Mouse (Mus musculus) macrophage (primary cell): ENCODE results near the gene Prkar2b. TPM values are rescaled to one million over a fixed set of nuclear protein-coding genes. Genes with fewer than 3 reads are reported as not detected.

Experiments
- H3K27ac ChIP-seq: fragments of 350-480 bp; formaldehyde crosslinking; 2 replicates; pipeline ENCODE4 v1.9.0; 2021
- H3K36me3 ChIP-seq: fragments of 350-480 bp; formaldehyde crosslinking; 2 replicates; pipeline ENCODE4 v1.9.0; 2021; ENCODE audit errors: inconsistent target
- H3K4me3 ChIP-seq: fragments of 350-480 bp; formaldehyde crosslinking; 2 replicates; pipeline ENCODE4 v1.9.0; 2021; ENCODE audit errors: inconsistent target
- H3K79me2 ChIP-seq: fragments of 350-480 bp; formaldehyde crosslinking; 2 replicates; pipeline ENCODE4 v1.9.0; 2021; ENCODE audit errors: inconsistent target
- WGBS: methylation state at CpG from one replicate; pipeline ENCODE4 v1.1.7; 2026; ENCODE audit warnings: inconsistent platforms; ENCODE audit not compliant: missing documents; 5-methylcytosine and 5-hydroxymethylcytosine counted together
- polyA plus RNA-seq: library from polyadenylated mRNA; stranded (reverse); fragments of 250-400 nt; gene quantifications from 3 replicates; pipeline ENCODE4 v1.2.4, GENCODE M21; 2018; ENCODE audit warnings: inconsistent platforms
- total RNA-seq, 78 experiments: library from RNA; depleted of rRNA; stranded (reverse); fragments of 250-400 nt; gene quantifications; 1 replicate in 9 of 78; 2 replicates in 24 of 78; 3 replicates in 43 of 78; 4 replicates in 2 of 78; pipeline ENCODE4 v1.2.4; 2018; ENCODE audit warnings: inconsistent platforms in 56 of 78

The Prkar2b gene
- 1 to 10 TPM in 25 of 26 experiments, under 1 TPM in 1; 0.71 to 9.1 (median 3.6) TPM for total RNA-seq (2018; cell fraction: chromatin; rRNA removed)
- total RNA-seq (2018; cell fraction: cytosol; rRNA removed): 10 to 100 TPM in 13 of 26 experiments, 1 to 10 TPM in 13; 4.2 to 13.3 (median 9.9) TPM
- total RNA-seq (2018; cell fraction: nucleus; rRNA removed): 10 to 100 TPM in 1 of 26 experiments, 1 to 10 TPM in 25; 2.1 to 18.1 (median 4.7) TPM
- 8.3 to 34.2 TPM (median 9.2 TPM) in 3 replicates for polyA plus RNA-seq

DNA sequence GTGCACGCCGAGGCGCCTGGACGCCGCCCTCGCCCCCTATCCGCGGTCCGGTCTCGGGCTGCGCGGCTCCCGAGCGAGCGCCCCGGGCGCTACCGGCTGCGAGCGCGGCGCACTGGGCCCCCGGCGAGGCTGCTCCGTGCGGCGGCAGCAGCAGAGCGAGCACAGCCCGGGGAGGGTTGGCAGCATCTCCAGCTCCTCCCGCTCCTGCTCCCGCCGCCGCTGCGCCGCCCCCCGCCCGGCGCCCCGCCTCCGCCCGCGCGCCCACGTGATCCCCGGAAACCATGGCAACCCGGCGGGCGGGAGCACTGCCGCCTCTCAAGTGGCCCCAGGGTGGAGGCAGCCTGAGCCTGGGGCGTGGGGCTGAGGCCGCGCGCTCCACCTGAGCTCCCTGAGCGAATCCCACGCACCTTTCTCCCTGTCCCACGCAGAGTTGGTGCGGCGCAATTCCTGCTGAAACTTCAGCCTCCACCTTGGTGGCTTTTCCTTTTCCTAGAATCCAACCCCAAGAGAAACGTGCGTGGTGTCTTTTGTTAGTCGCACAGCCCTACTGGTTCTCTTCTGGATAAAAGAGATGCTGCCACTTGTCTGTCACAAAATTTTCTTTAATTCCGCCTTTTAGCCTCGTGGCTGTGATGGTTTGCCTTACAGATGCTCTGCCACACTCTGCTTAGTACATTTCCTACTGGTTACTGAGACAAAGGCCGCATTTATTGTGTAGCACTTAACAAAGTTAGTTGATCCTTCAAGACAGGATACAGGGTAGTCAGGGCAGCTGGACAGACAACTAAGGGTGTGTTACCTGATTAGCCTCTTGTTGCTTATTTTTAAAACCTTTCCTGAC, at the start of gene Prkar2b:
Prkar2b (minus strand) TSS at position 207 of the 841 bp plus-strand sequence.
- H3K79me2 ChIP-seq: no peaks in the 10 kb centered on the region; the same call in 1 of the 2 replicates
- peak within 1 kb of the TSS; percentile 35 for H3K27ac ChIP-seq
- WGBS: 3% methylated on average over 64 of the region's 64 CpGs
- H3K36me3 ChIP-seq: no peaks in the 10 kb centered on the region
- peak within 1 kb of the TSS; percentile 59 for H3K4me3 ChIP-seq

DNA sequence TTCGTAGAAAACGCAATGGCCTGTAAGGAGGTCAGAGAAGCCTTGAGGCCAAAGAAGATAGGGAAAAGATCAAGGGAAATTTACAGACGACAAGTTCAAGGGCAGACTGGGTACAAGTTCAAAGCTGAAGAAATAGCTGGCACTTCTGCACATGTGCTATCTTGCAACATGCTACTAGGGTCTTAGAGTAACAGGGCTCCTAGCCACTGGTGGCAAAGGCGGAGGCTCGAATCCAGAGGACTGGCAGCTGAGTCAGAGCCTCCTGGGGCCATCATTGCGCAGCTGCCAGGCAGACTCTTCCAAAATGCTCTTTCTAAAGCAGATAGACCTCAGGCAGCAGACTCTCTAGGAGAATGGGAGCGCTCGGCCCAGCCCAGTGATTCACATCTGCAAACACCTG, 48.1 kb upstream of the Prkar2b start:
- no peak overlapping the region for H3K27ac ChIP-seq
- no peak overlapping the region for H3K4me3 ChIP-seq
- H3K79me2 ChIP-seq: no peaks in the 10 kb centered on the region
- no peaks in the 10 kb centered on the region for H3K36me3 ChIP-seq
- 83% methylated on average over 8 of the region's 8 CpGs for WGBS

DNA sequence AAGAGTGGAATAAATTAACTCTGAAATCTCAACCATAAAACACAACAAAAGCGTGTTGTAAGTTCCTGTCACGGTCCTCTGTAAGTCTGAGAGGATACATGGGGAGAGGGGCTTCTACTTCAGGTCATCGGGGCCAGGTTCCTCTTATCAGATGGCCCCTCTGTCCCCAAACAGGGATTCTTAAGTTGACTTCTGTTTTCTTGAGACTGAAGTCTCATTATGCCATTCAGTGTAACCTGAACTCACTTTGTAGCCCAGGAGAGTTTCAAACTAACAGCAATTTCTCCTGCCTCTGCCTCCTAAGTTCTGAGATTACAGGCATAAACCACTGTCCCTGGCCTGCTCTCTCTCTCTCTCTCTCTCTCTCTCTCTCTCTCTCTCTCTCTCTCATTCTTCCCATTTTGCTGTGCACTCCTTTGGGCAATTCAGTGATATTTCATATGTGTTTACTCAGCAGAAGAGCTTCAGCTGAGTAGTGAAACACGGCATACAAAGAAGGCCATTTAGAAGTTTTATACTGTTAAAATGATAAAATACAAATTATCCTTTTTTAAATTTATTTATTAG, 43.9 kb upstream of the Prkar2b start:
- WGBS: 68% methylated on average over 4 of the region's 4 CpGs
- no peaks in the 10 kb centered on the region for H3K79me2 ChIP-seq
- H3K36me3 ChIP-seq: no peaks in the 10 kb centered on the region
- H3K4me3 ChIP-seq: no peak overlapping the region
- H3K27ac ChIP-seq: no peak overlapping the region

DNA sequence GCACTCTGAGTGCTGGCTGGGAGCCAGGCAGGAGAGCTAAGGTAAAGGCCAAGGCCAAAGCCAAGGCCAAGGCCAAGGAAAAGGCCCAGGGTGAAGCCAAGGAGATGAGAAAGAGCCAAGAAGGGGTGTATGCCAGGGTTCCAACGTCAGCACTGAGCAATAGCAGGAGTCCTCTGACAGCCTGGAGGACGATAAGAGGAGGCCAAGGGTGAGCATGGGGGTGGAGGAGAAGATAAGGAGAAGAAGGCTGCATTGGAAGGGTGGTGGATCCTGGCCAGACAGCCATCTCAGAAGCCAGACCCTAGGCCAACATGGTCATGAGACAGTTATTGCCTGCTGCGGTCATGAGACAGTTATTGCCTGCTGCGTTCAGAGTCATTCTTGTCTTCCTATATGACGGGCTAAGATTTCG, 43.4 kb upstream of the Prkar2b start:
- Histone ChIP-seq H3K4me3 (no peak overlapping the region), H3K27ac (no peak overlapping the region), H3K36me3 (no peaks in the 10 kb centered on the region), H3K79me2 (no peaks in the 10 kb centered on the region)
- WGBS: 89% methylated on average over 6 of the region's 6 CpGs

DNA sequence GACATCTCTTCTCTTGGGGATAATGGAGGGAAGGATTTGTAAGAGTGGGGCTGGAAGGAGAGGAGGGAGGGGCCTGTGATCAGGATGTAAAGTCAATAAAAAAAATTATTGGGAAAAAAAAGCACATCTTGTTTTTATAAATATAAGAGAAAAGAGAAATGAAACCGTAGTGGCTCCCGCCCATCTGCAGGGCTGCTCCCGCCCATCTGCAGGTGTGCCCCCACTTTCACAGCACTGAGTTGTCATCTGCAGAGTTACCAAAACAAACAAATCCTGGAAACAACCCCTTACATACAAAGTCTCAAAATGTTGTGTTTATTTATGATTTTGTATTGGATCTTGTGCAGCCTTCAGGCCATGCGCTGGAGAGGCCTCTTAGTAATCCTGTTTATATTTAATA, 40.2 kb upstream of the Prkar2b start:
- 46% methylated on average over 4 of the region's 4 CpGs for WGBS
- Histone ChIP-seq H3K27ac (no peak overlapping the region), H3K36me3 (no peaks in the 10 kb centered on the region)

DNA sequence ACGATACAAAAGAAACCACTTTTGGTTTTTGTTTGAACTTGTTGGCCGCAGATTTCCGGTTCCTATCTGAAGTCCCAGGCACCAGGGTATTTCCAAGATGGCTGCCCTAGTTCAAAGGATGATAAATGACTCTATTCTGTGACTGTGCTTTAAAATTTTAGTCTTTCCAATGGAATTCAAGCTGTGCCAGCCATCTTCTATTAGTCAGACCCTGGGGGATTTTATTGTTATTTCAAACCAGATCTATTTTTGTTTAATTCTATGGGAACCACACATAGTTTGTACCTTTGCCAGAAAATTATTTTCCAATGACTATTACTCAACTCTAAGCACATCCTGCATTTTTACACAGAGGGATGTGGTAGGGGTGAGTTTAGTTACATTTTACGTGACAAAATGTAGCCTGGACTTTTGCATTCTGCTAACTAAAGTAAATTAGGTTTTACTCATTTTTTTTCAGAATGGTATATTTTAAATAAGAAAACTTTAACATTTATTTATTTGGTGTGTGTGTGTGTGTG, 38.6 kb upstream of the Prkar2b start:
- H3K27ac ChIP-seq: no peak overlapping the region
- no peaks in the 10 kb centered on the region for H3K79me2 ChIP-seq
- H3K4me3 ChIP-seq: no peak overlapping the region
- H3K36me3 ChIP-seq: no peaks in the 10 kb centered on the region
- 74% methylated on average over 4 of the region's 4 CpGs for WGBS

More for the DNA sequence above, 40.2 kb upstream of the Prkar2b start:
- H3K4me3 ChIP-seq: no peak overlapping the region
- no peaks in the 10 kb centered on the region for H3K79me2 ChIP-seq

DNA sequence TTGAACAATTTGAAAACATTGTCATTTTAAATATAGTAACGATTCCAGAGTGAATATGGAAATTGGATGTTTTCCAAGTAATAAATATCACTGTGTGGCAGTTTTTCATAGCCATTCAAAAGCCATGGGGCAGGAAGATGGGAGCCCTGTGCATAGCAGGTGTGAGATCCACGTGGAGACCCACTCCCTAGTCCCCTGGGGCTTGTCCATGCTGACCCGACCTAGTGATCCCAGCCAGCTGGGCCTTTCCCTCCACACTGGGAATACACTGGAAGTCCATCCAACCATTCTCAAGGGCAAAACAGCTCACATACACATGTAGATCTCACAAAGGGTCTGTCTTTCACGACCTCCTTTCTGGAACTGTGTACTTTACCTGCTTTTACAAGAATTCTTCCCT, 37.5 kb upstream of the Prkar2b start:
- H3K27ac ChIP-seq: no peak overlapping the region
- 84% methylated on average over 4 of the region's 4 CpGs for WGBS
- no peaks in the 10 kb centered on the region for H3K36me3 ChIP-seq
- H3K4me3 ChIP-seq: no peak overlapping the region
- no peaks in the 10 kb centered on the region for H3K79me2 ChIP-seq

DNA sequence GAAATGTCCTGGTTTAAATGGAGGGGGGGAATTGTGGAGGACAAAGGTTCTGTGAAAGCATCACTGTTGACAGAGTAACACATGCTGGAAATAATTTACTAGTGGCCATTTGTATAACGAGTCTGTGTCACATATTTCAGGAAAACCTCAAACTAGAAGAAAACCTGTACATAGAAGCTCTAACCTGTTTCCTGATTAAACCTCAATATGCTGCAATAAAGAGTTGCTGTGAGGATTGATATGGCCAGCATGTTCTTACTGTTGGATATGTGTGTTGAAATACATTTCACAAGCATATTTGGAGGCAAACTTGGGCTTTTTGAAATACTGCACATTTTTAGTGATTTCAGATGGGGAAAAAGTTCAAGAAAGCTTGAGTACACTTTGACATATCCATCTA, 36.0 kb upstream of the Prkar2b start:
- no peaks in the 10 kb centered on the region for H3K79me2 ChIP-seq
- 13% methylated on average over 1 of the region's 1 CpGs for WGBS
- no peak overlapping the region for H3K4me3 ChIP-seq

DNA sequence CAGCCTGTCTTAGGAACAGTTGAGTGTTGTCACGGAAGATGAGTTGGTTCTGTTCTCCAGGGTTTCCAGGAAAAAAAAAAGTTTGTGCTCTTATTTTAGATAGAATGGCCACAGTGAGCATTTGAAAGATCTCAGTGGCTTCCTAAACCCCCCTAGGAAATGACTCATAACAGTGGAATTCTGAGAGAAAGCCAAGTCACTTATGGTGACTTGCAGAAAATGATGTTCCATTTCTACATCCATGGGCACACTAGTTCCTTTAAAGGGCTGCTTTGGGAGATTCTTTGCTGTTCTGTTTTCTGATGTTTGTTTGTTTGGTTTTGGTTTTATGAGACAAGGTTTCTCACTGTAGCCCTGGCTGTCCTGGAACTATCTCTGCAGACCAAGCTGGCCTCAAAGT, 34.1 kb upstream of the Prkar2b start:
- H3K79me2 ChIP-seq: no peaks in the 10 kb centered on the region
- no peak overlapping the region for H3K4me3 ChIP-seq
- no peak overlapping the region for H3K27ac ChIP-seq
- H3K36me3 ChIP-seq: no peaks in the 10 kb centered on the region
- WGBS: 69% methylated on average over 1 of the region's 1 CpGs

More for the DNA sequence above, 36.0 kb upstream of the Prkar2b start:
- no peak overlapping the region for H3K27ac ChIP-seq
- H3K36me3 ChIP-seq: no peaks in the 10 kb centered on the region

DNA sequence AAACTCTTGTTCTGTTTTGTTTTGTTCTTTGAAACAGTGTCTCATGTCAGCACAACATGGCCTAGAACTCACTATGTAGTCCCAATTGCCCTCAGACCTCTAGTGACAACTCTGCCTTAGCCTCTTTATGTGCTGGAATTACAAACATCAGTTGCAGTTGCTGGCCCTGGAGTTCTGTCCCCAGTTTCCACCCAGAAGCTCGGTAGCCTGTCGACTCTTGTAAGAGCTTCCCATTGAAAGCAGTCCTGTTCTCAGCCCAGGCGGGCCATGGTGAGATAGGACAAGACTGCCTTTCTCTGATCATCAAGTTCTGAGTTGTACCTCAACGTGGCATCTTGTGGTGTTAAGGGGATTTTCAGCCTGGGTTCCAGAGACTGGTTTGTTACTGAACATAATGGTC, 31.4 kb upstream of the Prkar2b start:
- no peaks in the 10 kb centered on the region for H3K36me3 ChIP-seq
- no peaks in the 10 kb centered on the region for H3K79me2 ChIP-seq
- no peak overlapping the region for H3K27ac ChIP-seq
- WGBS: 95% methylated on average over 4 of the region's 4 CpGs
- H3K4me3 ChIP-seq: no peak overlapping the region

DNA sequence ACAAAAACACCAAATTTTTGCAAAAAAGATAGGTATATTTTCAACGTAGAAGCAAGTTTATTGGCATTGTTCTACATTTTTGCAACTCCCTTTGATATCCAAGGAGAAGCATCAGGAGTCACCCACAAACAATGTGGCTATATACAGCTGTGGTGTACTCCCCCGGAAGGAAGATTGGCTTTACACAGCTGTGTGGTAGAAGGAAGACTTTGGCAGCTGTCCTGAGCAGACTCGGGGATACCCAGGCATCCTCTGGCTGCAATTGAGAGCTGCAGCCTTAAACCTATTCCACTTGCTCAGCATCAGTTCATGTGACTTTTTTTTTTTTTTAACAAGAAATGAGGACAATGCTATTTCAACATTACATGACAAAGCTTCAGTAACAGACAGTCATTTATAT, 27.5 kb upstream of the Prkar2b start:
- Histone ChIP-seq H3K79me2 (no peaks in the 10 kb centered on the region), H3K36me3 (no peaks in the 10 kb centered on the region), H3K4me3 (no peak overlapping the region), H3K27ac (no peak overlapping the region)
- WGBS: 43% methylated on average over 3 of the region's 3 CpGs

DNA sequence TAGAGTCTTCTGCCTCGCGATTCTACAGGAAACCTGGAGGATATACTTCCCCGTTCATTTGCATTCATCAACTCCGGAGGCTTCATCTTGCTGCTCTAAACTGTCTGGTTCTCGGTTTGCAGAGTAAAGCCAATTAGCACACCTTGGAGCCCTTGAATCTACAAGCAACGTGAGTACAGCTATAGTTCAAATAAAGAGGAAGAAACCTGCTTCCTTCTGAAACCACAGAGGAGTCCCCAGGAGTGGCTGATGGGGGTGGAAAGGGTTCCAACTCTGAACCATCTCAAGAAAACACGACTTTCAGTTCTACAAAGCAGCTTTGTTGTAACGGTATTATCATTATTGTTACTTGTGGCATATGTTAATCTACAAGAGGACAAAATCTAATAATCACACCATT, 26.2 kb upstream of the Prkar2b start:
- WGBS: 15% methylated on average over 8 of the region's 8 CpGs
- Histone ChIP-seq H3K4me3 (no peak overlapping the region), H3K27ac (no peak overlapping the region), H3K79me2 (no peaks in the 10 kb centered on the region), H3K36me3 (no peaks in the 10 kb centered on the region)

DNA sequence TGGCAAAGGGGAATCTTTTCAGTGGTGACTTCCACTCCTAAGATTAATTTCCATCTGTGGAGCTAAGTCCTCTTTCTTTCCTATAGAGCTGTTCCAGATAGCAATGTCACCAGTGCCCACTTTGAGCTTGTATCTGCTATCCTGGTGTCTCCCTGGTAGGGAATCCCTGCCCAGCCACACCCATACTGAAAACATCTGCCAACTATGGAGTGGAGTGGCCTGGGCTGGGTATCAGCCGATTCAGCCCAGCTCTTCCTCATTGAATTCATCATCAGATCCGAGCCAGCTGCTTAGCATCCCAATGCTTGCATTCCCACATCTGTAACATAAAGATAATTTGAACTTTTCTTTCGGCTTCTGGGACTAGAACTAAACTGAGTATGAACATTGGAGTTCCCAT, 25.8 kb upstream of the Prkar2b start:
- 66% methylated on average over 3 of the region's 3 CpGs for WGBS
- Histone ChIP-seq H3K27ac (no peak overlapping the region), H3K4me3 (no peak overlapping the region), H3K36me3 (no peaks in the 10 kb centered on the region), H3K79me2 (no peaks in the 10 kb centered on the region)

DNA sequence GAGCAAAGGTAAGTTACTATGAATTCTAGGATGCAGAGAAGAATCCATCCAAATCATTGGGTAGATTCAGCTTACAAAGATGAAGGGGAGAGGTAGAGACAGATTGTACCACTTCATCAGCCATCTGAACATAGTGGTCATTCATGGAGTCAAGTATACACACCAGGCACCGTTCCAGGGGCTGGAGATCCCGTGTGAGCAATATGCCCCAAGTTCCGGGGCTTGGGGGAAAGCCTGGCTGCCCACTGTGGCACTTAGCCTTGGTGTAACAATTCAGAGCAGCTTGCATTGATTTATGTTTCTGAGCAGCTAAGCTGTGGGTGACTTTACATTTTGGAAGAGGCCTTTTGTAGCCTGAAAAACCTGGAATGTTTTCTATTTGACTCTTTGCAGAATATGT, 24.8 kb upstream of the Prkar2b start:
- Histone ChIP-seq H3K36me3 (no peaks in the 10 kb centered on the region), H3K27ac (no peak overlapping the region), H3K79me2 (no peaks in the 10 kb centered on the region), H3K4me3 (no peak overlapping the region)
- WGBS: 92% methylated on average over 3 of the region's 3 CpGs

DNA sequence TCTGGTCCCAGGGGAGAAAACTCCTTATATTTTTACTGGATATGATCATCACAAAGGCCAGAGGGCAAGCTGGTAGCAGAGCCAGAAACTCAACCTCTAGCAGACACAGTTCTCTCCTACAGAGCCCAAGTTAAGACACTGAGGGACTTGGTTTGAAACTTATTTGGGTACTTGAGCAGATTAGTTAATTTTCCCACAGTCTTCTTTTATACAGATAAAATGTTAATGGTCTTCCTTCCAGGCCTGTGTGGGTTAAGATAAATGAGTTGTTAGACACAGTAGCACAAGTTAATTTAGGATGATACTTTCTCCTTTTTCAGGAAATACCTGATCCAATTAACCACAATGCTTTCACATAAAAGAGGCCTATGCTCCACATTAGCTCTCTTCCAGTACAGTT, 24.1 kb upstream of the Prkar2b start:
- H3K36me3 ChIP-seq: no peaks in the 10 kb centered on the region
- H3K79me2 ChIP-seq: no peaks in the 10 kb centered on the region
- H3K4me3 ChIP-seq: no peak overlapping the region
- no peak overlapping the region for H3K27ac ChIP-seq
